Mouse (Mus musculus): Measurements from ENCODE around the gene Gsta3.

Gsta3 gene

GRCm38 (mm10) chr1:21304174-21304573, 63.8 kb downstream of the Gsta3 start:
- peak; percentile 4 for DNase-seq

- DNase-seq: peak; percentile 25
These were observed 64.3 kb downstream of the Gsta3 start for GRCm38 (mm10) chr1:21304646-21305045.

DNA sequence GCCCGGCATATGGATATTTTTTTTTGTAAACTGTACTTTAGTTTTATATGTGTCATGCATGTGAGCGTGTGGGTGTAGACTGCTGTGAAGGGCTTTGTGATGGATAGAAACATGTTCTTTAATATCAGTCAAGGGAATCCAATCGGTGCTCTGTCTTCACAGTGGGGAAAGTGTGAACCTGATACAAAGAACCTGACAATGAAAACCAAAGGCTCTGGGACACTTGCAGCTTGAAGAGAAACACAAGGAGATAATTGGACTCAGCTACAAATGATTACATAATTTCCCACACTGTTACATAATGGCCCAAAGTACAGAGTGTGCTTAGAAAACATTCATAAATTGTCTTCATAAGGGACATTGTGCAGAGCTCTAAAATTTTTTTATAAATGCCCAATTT, 65.1 kb downstream of the Gsta3 start:
- DNase-seq: peak; percentile 83

DNA sequence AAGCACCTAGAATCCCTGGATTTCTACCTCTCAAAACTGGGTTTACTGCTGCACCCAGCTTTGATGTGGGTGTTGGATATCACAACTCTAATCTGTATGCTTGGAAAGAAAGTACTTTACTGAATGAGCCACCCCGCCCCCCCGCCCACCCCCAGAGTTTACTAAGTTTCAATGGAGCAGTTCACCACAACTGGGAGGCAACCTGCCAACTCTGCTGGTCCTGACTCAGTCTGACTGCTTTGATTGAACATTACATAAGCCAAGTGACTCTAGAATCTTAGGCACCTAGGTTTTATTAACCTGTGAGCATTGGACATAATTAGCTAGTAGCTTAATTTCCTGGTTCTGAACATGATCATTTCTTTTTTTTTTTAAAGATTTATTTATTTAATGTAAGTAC, 73.9 kb downstream of the Gsta3 start:
- no peak for DNase-seq
